Mouse (Mus musculus) heart, postnatal 36 days (tissue): ENCODE results near the gene Olfr1016. TPM values are rescaled to one million over a fixed set of nuclear protein-coding genes. Genes with fewer than 3 reads are reported as not detected.

Experiments used
- DNase-seq, 2 experiments: peaks; one replicate each; pipeline ENCODE4 v3.0.0; 2021 to 2022
- intact Hi-C: fragments of 180-260 bp; cut with DNase I; formaldehyde crosslinking; loops from one replicate; pipeline ENCODE4 v1.15.1; 2025
- total RNA-seq, 2 experiments: library from RNA; stranded (reverse); gene quantifications; 2 replicates each; pipeline ENCODE4 v1.2.3; 2021

Gene Olfr1016
- not detected for total RNA-seq

GRCm38 (mm10) chr2:85802444-85802843 is at the start of gene Olfr1016:
Gene Olfr1016 (minus strand): TSS chr2:85802544.
- intact Hi-C loops: no loop called here
- DNase-seq: no peak

GRCm38 (mm10) chr2:85846730-85847129 is 44.4 kb upstream of the Olfr1016 start, which contains the start of gene Olfr1020:
Gene Olfr1020 (plus strand): TSS chr2:85847030.
- intact Hi-C loops: no loop called here
- DNase-seq: no peak

GRCm38 (mm10) chr2:85845383-85845782 is 43.0 kb upstream of the Olfr1016 start, which contains the start of gene Olfr1019:
Gene Olfr1019 (minus strand): TSS chr2:85845483.
- no peak for DNase-seq
- intact Hi-C loops: no loop called here

- intact Hi-C loops: no loop called here
- DNase-seq: no peak
These were observed 15.8 kb upstream of the Olfr1016 start, which contains the start of gene Olfr1018 for GRCm38 (mm10) chr2:85818179-85818578. Gene Olfr1018 (plus strand): TSS chr2:85818479.

- no peak for DNase-seq
- intact Hi-C loops: no loop called here
These were observed 2.2 kb upstream of the Olfr1016 start for GRCm38 (mm10) chr2:85804501-85804900.

DNA sequence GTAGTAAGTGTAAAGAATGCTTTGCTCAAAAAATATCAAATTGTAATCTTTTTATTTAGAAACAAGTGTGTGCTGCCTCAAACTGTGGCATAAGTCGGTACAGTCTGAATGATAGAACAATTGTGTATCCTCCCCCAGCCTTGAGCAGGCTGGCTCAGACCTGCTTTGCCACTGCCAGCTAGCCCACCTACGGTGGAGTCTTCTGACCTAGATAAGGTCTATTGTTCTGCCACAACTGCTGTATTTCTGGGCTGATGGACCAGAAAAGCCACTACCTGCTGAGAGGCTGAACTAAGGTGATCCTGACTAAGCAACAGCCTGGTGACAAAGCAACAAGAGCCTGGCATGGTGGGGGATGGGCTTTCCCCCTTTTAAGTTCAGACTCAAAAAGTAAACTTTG is 10.0 kb downstream of the Olfr1016 start:
- no peak for DNase-seq
- intact Hi-C loops: no loop called here

GRCm38 (mm10) chr2:85781717-85782116 is 20.6 kb downstream of the Olfr1016 start, which contains the start of gene Olfr1015:
Gene Olfr1015 (plus strand): TSS chr2:85782017.
- intact Hi-C loops: no loop called here
- no peak for DNase-seq

- intact Hi-C loops: no loop called here
These were observed 29.9 kb downstream of the Olfr1016 start, which contains the start of gene Olfr1014 for GRCm38 (mm10) chr2:85772413-85772812. Gene Olfr1014 (plus strand): TSS chr2:85772713.

DNA sequence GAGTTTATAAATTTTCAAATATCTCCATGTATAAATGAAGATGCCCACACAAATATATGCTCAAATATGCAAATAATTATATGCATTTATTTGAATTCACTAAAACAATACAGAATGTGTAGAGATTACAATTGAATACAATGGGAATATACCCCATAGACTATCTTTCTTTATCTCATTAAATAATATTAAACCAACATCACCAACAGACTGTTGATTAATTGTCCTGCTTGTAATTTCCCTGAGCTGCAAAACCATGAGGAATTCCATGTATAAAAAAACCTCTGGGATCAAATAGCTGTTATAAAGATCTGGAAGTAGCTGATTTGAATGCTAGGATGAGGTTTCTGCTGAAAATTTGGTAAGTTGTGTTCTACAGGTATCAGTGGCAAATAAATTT is 35.5 kb downstream of the Olfr1016 start, which contains the start of gene Olfr1013:
TSS of gene Olfr1013 (plus strand) at position 301 of the 400 bp plus-strand sequence.
- no peak for DNase-seq
- intact Hi-C loops: no loop called here

More at GRCm38 (mm10) chr2:85772413-85772812, 29.9 kb downstream of the Olfr1016 start, which contains the start of gene Olfr1014:
- DNase-seq: no peak

GRCm38 (mm10) chr2:85762666-85763065 is 39.7 kb downstream of the Olfr1016 start, which contains the start of gene Olfr1012:
Gene Olfr1012 (minus strand): TSS chr2:85762766.
- intact Hi-C loops: no loop called here
- no peak for DNase-seq

- intact Hi-C loops: no loop called here
These were observed 48.5 kb downstream of the Olfr1016 start for GRCm38 (mm10) chr2:85753822-85754221.

More at GRCm38 (mm10) chr2:85753822-85754221, 48.5 kb downstream of the Olfr1016 start:
- no peak for DNase-seq

Other genes with a start within 250 kb of the Olfr1016 start
- not detected for gene Olfr996, start 223.3 kb downstream of the Olfr1016 start, total RNA-seq
- not detected for gene Olfr998, start 213.6 kb downstream of the Olfr1016 start, total RNA-seq
- gene Olfr1000, start 190.6 kb downstream of the Olfr1016 start, total RNA-seq: not detected
- gene Olfr1002, start 151.8 kb downstream of the Olfr1016 start, total RNA-seq: not detected
- gene Olfr154, start 138.1 kb downstream of the Olfr1016 start, total RNA-seq: not detected
- not detected for gene Olfr1006, start 123.8 kb downstream of the Olfr1016 start, total RNA-seq
- not detected for gene Olfr1008, start 113.1 kb downstream of the Olfr1016 start, total RNA-seq
- gene Olfr1009, start 87.1 kb downstream of the Olfr1016 start, total RNA-seq: not detected
- not detected for gene Olfr1012, start 39.8 kb downstream of the Olfr1016 start, total RNA-seq
- gene Olfr1013, start 35.4 kb downstream of the Olfr1016 start, total RNA-seq: not detected
- not detected for gene Olfr1014, start 29.8 kb downstream of the Olfr1016 start, total RNA-seq
- not detected for gene Olfr1015, start 20.5 kb downstream of the Olfr1016 start, total RNA-seq
- not detected for gene Olfr1018, start 15.9 kb upstream of the Olfr1016 start, total RNA-seq
- not detected for gene Olfr1019, start 42.9 kb upstream of the Olfr1016 start, total RNA-seq
- gene Olfr1020, start 44.5 kb upstream of the Olfr1016 start, total RNA-seq: not detected
- gene Olfr1022, start 66.0 kb upstream of the Olfr1016 start, total RNA-seq: not detected
- gene Olfr1023, start 83.1 kb upstream of the Olfr1016 start, total RNA-seq: not detected
- gene Olfr1024, start 102.5 kb upstream of the Olfr1016 start, total RNA-seq: not detected
- gene Olfr1025-ps1, start 112.6 kb upstream of the Olfr1016 start, total RNA-seq: not detected
- gene Olfr1026, start 119.0 kb upstream of the Olfr1016 start, total RNA-seq: not detected
- gene Olfr1028, start 147.9 kb upstream of the Olfr1016 start, total RNA-seq: not detected
- gene Olfr1029, start 171.4 kb upstream of the Olfr1016 start, total RNA-seq: not detected
- gene Olfr1030, start 176.7 kb upstream of the Olfr1016 start, total RNA-seq: not detected
- not detected for gene Olfr1031, start 187.8 kb upstream of the Olfr1016 start, total RNA-seq
- not detected for gene Olfr1032, start 203.0 kb upstream of the Olfr1016 start, total RNA-seq
- gene Olfr1033, start 218.1 kb upstream of the Olfr1016 start, total RNA-seq: 1 to 10 TPM; 1.6 to 7.4 TPM
- gene Olfr1034, start 243.3 kb upstream of the Olfr1016 start, total RNA-seq: under 1 TPM; 0.08 to 0.11 TPM